Mouse (Mus musculus) heart, embryonic 16.5 days (tissue): ENCODE results near the gene Padi3. TPM values are rescaled to one million over a fixed set of nuclear protein-coding genes. Genes with fewer than 3 reads are reported as not detected.
A peak's percentile ranks its signal among the peaks of the same experiment; 100 is the strongest.

ENCODE experiments used
- ATAC-seq: fragments of 200-750 bp; cut with Nextera tagmentation; replicated peaks from 2 replicates; pipeline ENCODE4 v1.8.0; 2017; ENCODE audit warnings: moderate number of reproducible peaks; ENCODE audit not compliant: insufficient read depth, low FRiP score; ENCODE audit errors: extremely low read depth
- H3K27ac ChIP-seq: fragments of 300-500 bp; sonication (generic); 2 replicates; pipeline ENCODE4 v1.5.1; 2014; ENCODE audit warnings: mild to moderate bottlenecking, low read length, control low read depth, moderate library complexity
- H3K27me3 ChIP-seq: fragments of 300-500 bp; sonication (generic); 2 replicates; pipeline ENCODE4 v1.6.1; 2014; ENCODE audit warnings: low read length, mixed read lengths; ENCODE audit not compliant: control insufficient read depth, insufficient read depth
- H3K36me3 ChIP-seq: fragments of 300-500 bp; sonication (generic); 2 replicates; pipeline ENCODE4 v1.6.1; 2014; ENCODE audit not compliant: control insufficient read depth, insufficient read depth
- H3K4me1 ChIP-seq: fragments of 300-500 bp; sonication (generic); 2 replicates; pipeline ENCODE4 v1.6.1; 2014; ENCODE audit warnings: low read length, mixed read lengths; ENCODE audit not compliant: control insufficient read depth, insufficient read depth
- H3K4me2 ChIP-seq: fragments of 300-500 bp; sonication (generic); 2 replicates; pipeline ENCODE4 v1.6.1; 2014; ENCODE audit warnings: low read depth, mild to moderate bottlenecking, control low read depth, low read length
- H3K4me3 ChIP-seq: fragments of 300-500 bp; sonication (generic); 2 replicates; pipeline ENCODE4 v1.5.1; 2014; ENCODE audit warnings: mild to moderate bottlenecking, control low read depth, low read length
- H3K9ac ChIP-seq: fragments of 300-500 bp; sonication (generic); 2 replicates; pipeline ENCODE4 v1.6.1; 2014; ENCODE audit warnings: low read length, control low read depth
- H3K9me3 ChIP-seq: fragments of 300-500 bp; sonication (generic); replicated peaks from 2 replicates; pipeline ENCODE4 v1.6.1; 2016; ENCODE audit warnings: low read length; ENCODE audit not compliant: control insufficient read depth
- WGBS: fragments of 180-500 bp; shearing (Covaris S2); extraction: QIAGEN DNeasy Blood & Tissue Kit; methylation state at CpG from one replicate; pipeline ENCODE4 v1.1.7; 2014; 5-methylcytosine and 5-hydroxymethylcytosine counted together
- polyA plus RNA-seq: library from polyadenylated mRNA; unstranded; fragments of >200 nt; fragmentation: Nextera tagmentation; extraction: Ambion mirVana; gene quantifications from 2 replicates; pipeline ENCODE4 v1.2.1, GENCODE M21; 2015

Gene Padi3
- polyA plus RNA-seq, 1 experiment from 2014 or later = 0.55 TPM

DNA sequence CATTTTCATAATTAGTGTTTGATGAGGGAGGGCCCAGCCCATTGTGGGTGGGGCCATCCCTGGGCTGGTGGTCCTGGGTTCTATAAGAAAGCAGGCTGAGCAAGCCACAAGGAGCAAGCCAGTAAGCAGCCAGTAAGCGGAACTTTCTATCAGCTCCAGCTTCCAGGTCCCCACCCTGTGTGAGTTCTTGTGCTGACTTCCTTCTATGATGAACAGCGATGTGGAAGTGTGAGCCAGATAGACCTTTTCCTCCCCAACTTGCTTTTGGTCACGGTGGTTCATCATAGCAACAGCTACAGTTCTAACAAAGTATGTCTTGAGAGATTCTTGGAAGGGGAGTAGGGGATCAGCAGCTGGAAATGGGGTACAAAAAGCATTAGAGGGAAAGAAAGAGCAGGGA, 44.5 kb downstream of the Padi3 start:
- Histone ChIP-seq H3K4me3 (no peak overlapping the region), H3K36me3 (no peaks in the 10 kb centered on the region), H3K27ac (no peak overlapping the region), H3K9ac (no peak overlapping the region), H3K4me1 (peaks cover 2% of the 10 kb centered on the region; the same call in 1 of the 2 replicates), H3K9me3 (no peaks in the 10 kb centered on the region), H3K27me3 (no peaks in the 10 kb centered on the region), H3K4me2 (no peak overlapping the region)
- ATAC-seq = no peak
- WGBS = 70% methylated on average over 3 of the region's 3 CpGs

GRCm38 (mm10) chr4:140763158-140763557, 47.3 kb downstream of the Padi3 start:
- Histone ChIP-seq H3K4me1 (no peaks in the 10 kb centered on the region), H3K4me3 (no peak overlapping the region), H3K36me3 (no peaks in the 10 kb centered on the region), H3K27me3 (no peaks in the 10 kb centered on the region), H3K27ac (no peak overlapping the region), H3K9ac (no peak overlapping the region), H3K9me3 (no peaks in the 10 kb centered on the region), H3K4me2 (no peak overlapping the region)
- 0 out of 2 replicates have a peak, but pooled peaks have one; percentile 12 for ATAC-seq
- 17% methylated on average over 9 of the region's 9 CpGs for WGBS

- WGBS = 82% methylated on average over 7 of the region's 7 CpGs
- ATAC-seq = no peak
- no peaks in the 10 kb centered on the region for H3K36me3 ChIP-seq
- H3K4me1 ChIP-seq = no peaks in the 10 kb centered on the region
- H3K27me3 ChIP-seq = no peaks in the 10 kb centered on the region
- H3K4me2 ChIP-seq = no peak overlapping the region
- H3K9me3 ChIP-seq = no peaks in the 10 kb centered on the region
- no peak overlapping the region for H3K27ac ChIP-seq
- no peak overlapping the region for H3K9ac ChIP-seq
- no peak overlapping the region for H3K4me3 ChIP-seq
Observed at GRCm38 (mm10) chr4:140761601-140762000, 48.8 kb downstream of the Padi3 start.

GRCm38 (mm10) chr4:140755811-140756210, 54.6 kb downstream of the Padi3 start:
- no peak overlapping the region for H3K4me2 ChIP-seq
- H3K27ac ChIP-seq = no peak overlapping the region
- no peak for ATAC-seq
- peaks cover 6% of the 10 kb centered on the region; the same call in 1 of the 2 replicates for H3K4me1 ChIP-seq
- H3K4me3 ChIP-seq = no peak overlapping the region
- H3K9me3 ChIP-seq = no peaks in the 10 kb centered on the region
- no peaks in the 10 kb centered on the region for H3K36me3 ChIP-seq
- H3K27me3 ChIP-seq = no peaks in the 10 kb centered on the region
- WGBS = 77% methylated on average over 3 of the region's 3 CpGs
- H3K9ac ChIP-seq = no peak overlapping the region

GRCm38 (mm10) chr4:140753366-140753765, 57.1 kb downstream of the Padi3 start:
- Histone ChIP-seq H3K4me2 (no peak overlapping the region), H3K4me1 (peaks cover 11% of the 10 kb centered on the region), H3K27me3 (no peaks in the 10 kb centered on the region), H3K36me3 (no peaks in the 10 kb centered on the region), H3K9me3 (no peaks in the 10 kb centered on the region), H3K27ac (peak overlapping the region; percentile 6; the same call in 1 of the 2 replicates), H3K9ac (no peak overlapping the region), H3K4me3 (no peak overlapping the region)
- WGBS = 41% methylated on average over 7 of the region's 7 CpGs
- no peak for ATAC-seq

DNA sequence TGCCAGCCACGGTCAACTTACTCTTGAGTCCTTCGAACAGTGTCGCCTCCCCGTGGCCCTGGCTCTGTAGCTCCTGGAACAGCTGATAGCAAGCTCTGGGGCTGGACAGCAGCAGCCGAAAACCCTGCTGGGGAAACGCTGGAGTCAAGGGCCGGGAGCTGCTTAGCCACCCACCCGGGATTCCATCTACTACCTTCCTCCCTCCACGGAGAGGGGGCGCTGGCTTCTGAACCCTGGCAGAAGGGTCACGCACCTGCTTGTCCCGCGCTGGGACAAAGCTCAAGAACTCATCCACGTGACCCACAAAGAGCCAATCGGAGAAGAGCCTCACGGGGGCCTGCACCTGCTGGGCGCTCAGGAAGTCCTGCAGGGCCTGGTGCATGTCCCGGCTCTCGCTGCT, 60.1 kb downstream of the Padi3 start:
- H3K27me3 ChIP-seq = no peaks in the 10 kb centered on the region
- H3K36me3 ChIP-seq = no peaks in the 10 kb centered on the region
- peak overlapping the region; percentile 30 for H3K4me3 ChIP-seq
- no peak for ATAC-seq
- no peaks in the 10 kb centered on the region for H3K9me3 ChIP-seq
- peak overlapping the region; percentile 45 for H3K4me2 ChIP-seq
- H3K27ac ChIP-seq = no peak overlapping the region; the same call in 1 of the 2 replicates
- peak overlapping the region; percentile 40; the same call in 1 of the 2 replicates for H3K9ac ChIP-seq
- H3K4me1 ChIP-seq = peaks cover 20% of the 10 kb centered on the region
- 12% methylated on average over 19 of the region's 19 CpGs for WGBS

GRCm38 (mm10) chr4:140747978-140748377, 62.5 kb downstream of the Padi3 start:
- Histone ChIP-seq H3K36me3 (no peaks in the 10 kb centered on the region), H3K9me3 (no peaks in the 10 kb centered on the region), H3K27me3 (no peaks in the 10 kb centered on the region), H3K4me3 (peak overlapping the region; percentile 7; the same call in 1 of the 2 replicates), H3K4me1 (peaks cover 15% of the 10 kb centered on the region), H3K4me2 (peak overlapping the region; percentile 45), H3K9ac (peak overlapping the region; percentile 69), H3K27ac (peak overlapping the region; percentile 84)
- ATAC-seq = peak; percentile 79
- WGBS = 7% methylated on average over 12 of the region's 12 CpGs

GRCm38 (mm10) chr4:140744654-140745053, 65.8 kb downstream of the Padi3 start:
- peaks cover 11% of the 10 kb centered on the region for H3K4me1 ChIP-seq
- H3K4me2 ChIP-seq = no peak overlapping the region
- no peak overlapping the region for H3K9ac ChIP-seq
- H3K27ac ChIP-seq = no peak overlapping the region
- H3K36me3 ChIP-seq = no peaks in the 10 kb centered on the region
- no peaks in the 10 kb centered on the region for H3K9me3 ChIP-seq
- 17% methylated on average over 3 of the region's 3 CpGs for WGBS
- no peak for ATAC-seq
- no peak overlapping the region for H3K4me3 ChIP-seq
- no peaks in the 10 kb centered on the region for H3K27me3 ChIP-seq

GRCm38 (mm10) chr4:140743086-140743485, 67.4 kb downstream of the Padi3 start:
- H3K9ac ChIP-seq = no peak overlapping the region
- no peaks in the 10 kb centered on the region for H3K36me3 ChIP-seq
- 14% methylated on average over 4 of the region's 4 CpGs for WGBS
- H3K27ac ChIP-seq = no peak overlapping the region
- ATAC-seq = no peak
- no peak overlapping the region for H3K4me3 ChIP-seq
- no peaks in the 10 kb centered on the region for H3K9me3 ChIP-seq
- peaks cover 6% of the 10 kb centered on the region for H3K4me1 ChIP-seq
- no peak overlapping the region for H3K4me2 ChIP-seq
- no peaks in the 10 kb centered on the region for H3K27me3 ChIP-seq
